Mouse (Mus musculus) olfactory bulb, adult 2 months (tissue): ENCODE measurements around the gene Smim4.

Experiments used
- CTCF ChIP-seq: fragments of 200-500 bp; IDR thresholded peaks from 2 replicates; pipeline ENCODE4 v1.5.1; 2012; ENCODE audit warnings: low read depth, mild to moderate bottlenecking, low read length, moderate library complexity; ENCODE audit not compliant: insufficient read depth
- POLR2A ChIP-seq: fragments of 200-500 bp; IDR thresholded peaks from 2 replicates; pipeline ENCODE4 v1.6.1; 2012; ENCODE audit warnings: mild to moderate bottlenecking, low read depth, low read length, moderate library complexity; ENCODE audit not compliant: insufficient read depth

DNA sequence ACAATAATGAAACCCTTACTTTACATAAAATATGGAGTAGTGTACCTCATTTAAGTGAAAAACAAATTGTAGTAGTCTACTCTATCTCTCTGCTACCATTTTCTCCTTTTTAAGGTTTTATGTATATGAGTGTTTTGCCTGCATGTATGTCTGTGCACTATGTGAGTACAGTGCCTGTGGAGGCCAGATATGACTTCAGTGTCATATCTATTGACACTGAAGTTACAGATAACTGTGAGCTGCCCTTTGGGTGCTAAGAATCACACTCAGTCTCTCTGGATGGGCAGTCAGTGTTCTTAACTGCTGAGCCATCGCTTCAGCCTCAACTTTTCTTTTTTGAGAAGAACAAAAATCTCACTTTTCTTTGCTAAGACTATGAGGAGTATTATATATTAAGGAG lies 82.9 kb downstream of the Smim4 start:
- TF ChIP-seq POLR2A: no peak
- TF ChIP-seq CTCF: no peak
